Comparison of ENCODE assay signal across 44 mouse cellular contexts in the genomic region with DNA sequence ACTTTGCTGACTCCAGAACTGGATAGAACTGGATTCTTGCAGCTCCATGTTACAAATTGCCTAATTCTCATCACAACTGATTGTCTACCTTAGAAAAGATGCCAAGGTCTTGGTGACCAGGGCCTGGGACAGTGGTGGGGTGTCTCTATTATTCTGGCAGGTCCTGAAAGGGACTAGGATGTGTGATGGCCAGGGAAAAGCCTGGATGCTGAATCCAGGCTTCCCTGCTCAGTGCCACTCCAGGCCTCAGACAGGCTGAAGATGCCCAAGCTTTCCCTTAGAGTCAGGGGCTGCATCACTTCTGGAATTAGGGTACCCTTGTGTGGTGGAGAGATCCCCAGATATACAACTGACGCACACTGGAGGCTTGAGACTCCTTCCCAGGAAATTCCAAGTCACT. TPM values are rescaled to one million over a fixed set of nuclear protein-coding genes. Genes with fewer than 3 reads are reported as not detected.
"Had no signal": no experiment of that assay in that cellular context is flagged by ENCODE, and none has a peak within 500 bp of the region (broad histone marks: within the 10 kb centered on the region; RNA-seq: fewer than 3 reads in every experiment).

No protein-coding gene starts in this region.

- H3K36me3 ChIP-seq: heart, embryonic 10.5 days; heart, embryonic 12.5 days; heart, embryonic 13.5 days; heart, embryonic 15.5 days; hindbrain, embryonic 10.5 days; hindbrain, embryonic 12.5 days; hindbrain, embryonic 13.5 days; hindbrain, embryonic 15.5 days; intestine, embryonic 15.5 days; kidney, embryonic 15.5 days had no signal

- H3K4me2 ChIP-seq: heart, embryonic 11.5 days; heart, embryonic 12.5 days; heart, embryonic 13.5 days; heart, embryonic 15.5 days; hindbrain, embryonic 12.5 days; hindbrain, embryonic 13.5 days; hindbrain, embryonic 14.5 days; hindbrain, embryonic 15.5 days; intestine, embryonic 15.5 days; kidney, embryonic 15.5 days had no signal

- H3K4me3 ChIP-seq: heart, embryonic 10.5 days; heart, embryonic 12.5 days; heart, embryonic 13.5 days; heart, embryonic 15.5 days; hindbrain, embryonic 10.5 days; hindbrain, embryonic 12.5 days; hindbrain, embryonic 13.5 days; hindbrain, embryonic 15.5 days; intestine, embryonic 15.5 days; kidney, embryonic 15.5 days; layer of hippocampus, adult 2 months had no signal

- H3K9ac ChIP-seq: heart, embryonic 12.5 days; heart, embryonic 13.5 days; heart, embryonic 15.5 days; hindbrain, embryonic 12.5 days; hindbrain, embryonic 13.5 days; hindbrain, embryonic 14.5 days; hindbrain, embryonic 15.5 days; intestine, embryonic 15.5 days; kidney, embryonic 15.5 days had no signal

- ATAC-seq: hindbrain, embryonic 16.5 days; hindbrain, postnatal 0 days; inflammation-experienced regulatory T-cells, adult 6 months; intestine, embryonic 15.5 days; intestine, embryonic 16.5 days; intestine, postnatal 0 days had no signal

- H3K27me3 ChIP-seq: heart, embryonic 12.5 days; heart, embryonic 13.5 days; heart, embryonic 15.5 days; hindbrain, embryonic 15.5 days; intestine, embryonic 15.5 days; kidney, embryonic 15.5 days had no signal

- DNase-seq: heart, postnatal 10 days; heart, postnatal 14 days; heart, postnatal 36 days; heart, postnatal 4 days; kidney, adult 11 months; kidney, adult 18-20 months; kidney, adult 2 months; kidney, adult 8-10 months; kidney, adult 9 months; kidney, postnatal 10 days; kidney, postnatal 14 days; kidney, postnatal 25 days; kidney, postnatal 36 days; kidney, postnatal 4 days; layer of hippocampus, adult 9-11 months; layer of hippocampus, postnatal 36 days had no signal

- H3K4me1 ChIP-seq: heart, embryonic 10.5 days; heart, embryonic 12.5 days; heart, embryonic 13.5 days; heart, embryonic 15.5 days; hindbrain, embryonic 15.5 days; intestine, embryonic 15.5 days; kidney, embryonic 15.5 days had no signal

- H3K9me3 ChIP-seq: heart, embryonic 10.5 days; heart, embryonic 12.5 days; heart, embryonic 13.5 days; heart, embryonic 15.5 days; hindbrain, embryonic 10.5 days; hindbrain, embryonic 12.5 days; hindbrain, embryonic 13.5 days; hindbrain, embryonic 15.5 days; intestine, embryonic 15.5 days; kidney, embryonic 15.5 days had no signal

- H3K27ac ChIP-seq: heart, embryonic 10.5 days; heart, embryonic 13.5 days; heart, embryonic 15.5 days; hindbrain, embryonic 10.5 days; hindbrain, embryonic 12.5 days; hindbrain, embryonic 13.5 days; hindbrain, embryonic 14.5 days; hindbrain, embryonic 15.5 days; hindbrain, postnatal 0 days; intestine, embryonic 15.5 days; kidney, embryonic 15.5 days; kidney, postnatal 0 days; layer of hippocampus, adult 2 months had no signal

RNA-seq across cellular contexts. Expression of a gene that starts 7.8 kb away (rescaled TPM):
- total RNA-seq: hematopoietic stem cell, adult 5-6 weeks; hindbrain, postnatal 0 days had no signal
- polyA plus RNA-seq: heart, embryonic 10.5 days; heart, embryonic 11.5 days; heart, embryonic 12.5 days; hindbrain, embryonic 10.5 days; hindbrain, embryonic 11.5 days; hindbrain, embryonic 12.5 days; hindbrain, embryonic 13.5 days; hindbrain, embryonic 14.5 days; hindbrain, embryonic 15.5 days; inflammation-experienced regulatory T-cells, adult 6 months; intestine, embryonic 14.5 days; intestine, embryonic 15.5 days; intestine, embryonic 16.5 days; intestine, postnatal 0 days; kidney, adult 2 months; kidney, embryonic 14.5 days; kidney, embryonic 15.5 days; kidney, embryonic 16.5 days; kidney, postnatal 0 days; large intestine, adult 2 months had no signal

RNA-seq across cellular contexts. Expression of a gene that starts 55.2 kb away (rescaled TPM):
- total RNA-seq: heart, postnatal 10 days; heart, postnatal 14 days; heart, postnatal 25 days; heart, postnatal 36 days; heart, postnatal 4 days; hematopoietic stem cell, adult 5-6 weeks had no signal
- polyA plus RNA-seq: heart, embryonic 12.5 days; heart, embryonic 14.5 days; heart, postnatal 0 days; inflammation-experienced regulatory T-cells, adult 6 months; intestine, embryonic 14.5 days; intestine, embryonic 15.5 days; intestine, embryonic 16.5 days; intestine, postnatal 0 days; kidney, adult 2 months; large intestine, adult 2 months had no signal
